Mouse (Mus musculus): ENCODE measurements around the gene Gm20388. TPM values are rescaled to one million over a fixed set of nuclear protein-coding genes. Genes with fewer than 3 reads are reported as not detected.

Gm20388 gene
- polyA plus RNA-seq, 1 experiment from 2014 or later: not detected

DNA sequence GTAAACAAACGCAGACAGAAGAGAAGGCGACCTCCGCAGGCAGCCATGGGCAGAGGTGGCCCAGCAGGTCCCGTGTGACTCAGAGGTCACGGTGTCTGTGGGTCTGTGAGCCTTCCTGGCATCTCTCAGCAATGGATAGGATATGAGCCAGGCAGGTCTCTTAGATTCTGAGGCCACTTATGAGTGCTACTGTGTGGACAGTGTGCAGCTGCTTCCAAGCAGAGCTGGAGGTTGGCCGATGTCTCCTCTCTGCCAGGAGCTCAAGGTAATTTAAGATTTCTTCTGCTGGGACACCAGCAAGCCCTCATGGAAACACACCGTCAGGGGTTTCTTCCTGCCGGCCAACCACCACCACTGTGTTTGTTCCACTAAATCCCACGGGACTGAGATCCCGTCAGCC, 4397.1 kb downstream of the Gm20388 start:
- H3K36me3 ChIP-seq (ENCODE audit: control insufficient read depth, insufficient read depth, low read length): 0 out of 2 replicates have a peak, but pooled peaks cover 3% of the 10 kb centered on the region
- DNase-seq (ENCODE audit: low spot score) (no peak), ATAC-seq (ENCODE audit: low FRiP score, low TSS enrichment) (no peak)
- TF ChIP-seq EP300 (optimal IDR thresholded peaks at IDR 0.05): no peak
- TF ChIP-seq CTCF (IDR thresholded peaks at IDR 0.05; ENCODE audit: low read depth): no peak
- no peak overlapping the region for H3K4me3 ChIP-seq (ENCODE audit: low read depth, low read length)
- no peak overlapping the region for H3K27ac ChIP-seq (replicated peaks)
- H3K4me1 ChIP-seq (replicated peaks; ENCODE audit: control insufficient read depth, insufficient read depth): peaks cover 5% of the 10 kb centered on the region
- H3K9ac ChIP-seq (ENCODE audit: low read length): no peak overlapping the region
- no peaks in the 10 kb centered on the region for H3K27me3 ChIP-seq (ENCODE audit: control insufficient read depth, insufficient read depth, low read length)
- no peak overlapping the region for H3K4me2 ChIP-seq (replicated peaks; ENCODE audit: low read depth)
- 81% methylated on average over 10 of the region's 10 CpGs for WGBS
- no peaks in the 10 kb centered on the region for H3K9me3 ChIP-seq (ENCODE audit: control insufficient read depth, low read length)

DNA sequence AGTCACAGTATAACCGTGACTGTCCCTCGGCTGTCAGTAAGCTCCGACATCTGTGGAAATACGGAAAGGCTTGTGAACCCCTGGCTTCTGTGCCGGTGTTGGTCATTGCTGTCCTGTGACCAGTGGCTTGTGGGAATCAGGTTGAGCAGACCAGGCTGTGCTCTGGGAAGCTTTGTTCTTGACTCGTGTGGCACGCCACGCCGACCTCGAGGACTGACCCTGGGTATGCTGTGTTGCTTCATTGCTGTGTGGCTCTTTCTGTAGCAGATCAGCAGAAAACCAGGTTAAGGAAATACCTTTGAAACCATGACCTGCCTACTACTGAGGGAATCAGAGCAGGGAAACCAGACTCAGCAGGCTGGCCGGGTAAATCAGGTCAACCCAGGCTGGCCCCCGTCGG, 4399.9 kb downstream of the Gm20388 start:
- ATAC-seq (ENCODE audit: low FRiP score, low TSS enrichment): no peak
- DNase-seq (ENCODE audit: low spot score): no peak
- Histone ChIP-seq H3K27ac (replicated peaks) (no peak overlapping the region), H3K27me3 (ENCODE audit: control insufficient read depth, insufficient read depth, low read length) (no peaks in the 10 kb centered on the region), H3K4me1 (replicated peaks; ENCODE audit: control insufficient read depth, insufficient read depth) (peaks cover 5% of the 10 kb centered on the region), H3K9me3 (ENCODE audit: control insufficient read depth, low read length) (no peaks in the 10 kb centered on the region), H3K4me3 (ENCODE audit: low read depth, low read length) (no peak overlapping the region), H3K9ac (ENCODE audit: low read length) (no peak overlapping the region), H3K36me3 (ENCODE audit: control insufficient read depth, insufficient read depth, low read length) (0 out of 2 replicates have a peak, but pooled peaks cover 3% of the 10 kb centered on the region), H3K4me2 (replicated peaks; ENCODE audit: low read depth) (no peak overlapping the region)
- no peak for TF ChIP-seq EP300 (optimal IDR thresholded peaks at IDR 0.05)
- WGBS: 92% methylated on average over 13 of the region's 13 CpGs

DNA sequence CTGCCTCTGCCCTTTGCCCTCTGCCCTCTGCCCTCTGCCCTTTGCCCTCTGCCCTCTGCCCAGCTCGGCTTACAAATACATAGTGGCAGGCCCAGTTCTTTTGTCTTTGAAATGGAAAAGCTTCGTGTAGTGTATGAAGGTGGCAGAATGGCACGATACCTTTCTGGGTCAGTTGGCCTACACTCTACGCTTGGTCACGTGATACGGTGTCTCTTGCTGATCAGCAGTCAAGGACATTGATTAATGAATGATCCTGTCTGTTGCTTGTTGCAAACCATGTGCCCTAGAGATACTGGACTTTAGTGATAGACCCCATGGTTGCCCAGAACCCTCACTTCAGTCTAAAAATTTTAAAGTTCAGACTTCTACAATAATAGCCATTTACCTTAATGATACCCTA, 4400.5 kb downstream of the Gm20388 start:
- ATAC-seq (ENCODE audit: low FRiP score, low TSS enrichment) (no peak), DNase-seq (ENCODE audit: low spot score) (no peak)
- Histone ChIP-seq H3K4me1 (replicated peaks; ENCODE audit: control insufficient read depth, insufficient read depth) (peaks cover 5% of the 10 kb centered on the region), H3K36me3 (ENCODE audit: control insufficient read depth, insufficient read depth, low read length) (0 out of 2 replicates have a peak, but pooled peaks cover 3% of the 10 kb centered on the region), H3K4me3 (ENCODE audit: low read depth, low read length) (no peak overlapping the region), H3K9ac (ENCODE audit: low read length) (no peak overlapping the region), H3K4me2 (replicated peaks; ENCODE audit: low read depth) (no peak overlapping the region), H3K27ac (replicated peaks) (no peak overlapping the region), H3K9me3 (ENCODE audit: control insufficient read depth, low read length) (no peaks in the 10 kb centered on the region), H3K27me3 (ENCODE audit: control insufficient read depth, insufficient read depth, low read length) (no peaks in the 10 kb centered on the region)
- TF ChIP-seq CTCF (IDR thresholded peaks at IDR 0.05; ENCODE audit: low read depth) (no peak), EP300 (optimal IDR thresholded peaks at IDR 0.05) (no peak)
- 90% methylated on average over 6 of the region's 6 CpGs for WGBS

DNA sequence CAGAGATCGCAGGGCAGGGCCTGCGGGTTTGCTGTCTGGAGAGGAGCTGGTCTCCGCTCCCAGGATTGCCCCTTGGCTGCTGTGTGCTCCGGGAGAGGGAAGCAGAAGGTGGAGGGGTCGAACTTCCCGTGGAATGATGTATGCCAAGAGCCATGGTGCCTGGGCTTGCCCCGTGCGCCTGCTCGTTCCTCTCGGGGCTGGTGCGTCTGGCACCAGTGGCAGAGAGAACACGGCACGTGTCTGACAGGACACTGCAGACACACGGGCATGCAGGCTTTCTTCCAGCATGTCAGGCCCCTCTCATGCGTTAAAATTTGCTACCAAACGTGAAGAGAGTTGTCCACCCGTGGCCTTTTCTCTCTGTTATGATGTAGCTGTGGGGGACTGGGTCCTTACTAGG, 4401.1 kb downstream of the Gm20388 start:
- Histone ChIP-seq H3K9ac (ENCODE audit: low read length) (no peak overlapping the region), H3K27ac (replicated peaks) (no peak overlapping the region), H3K4me3 (ENCODE audit: low read depth, low read length) (no peak overlapping the region), H3K36me3 (ENCODE audit: control insufficient read depth, insufficient read depth, low read length) (0 out of 2 replicates have a peak, but pooled peaks cover 3% of the 10 kb centered on the region), H3K4me2 (replicated peaks; ENCODE audit: low read depth) (no peak overlapping the region), H3K27me3 (ENCODE audit: control insufficient read depth, insufficient read depth, low read length) (no peaks in the 10 kb centered on the region), H3K9me3 (ENCODE audit: control insufficient read depth, low read length) (no peaks in the 10 kb centered on the region), H3K4me1 (replicated peaks; ENCODE audit: control insufficient read depth, insufficient read depth) (peaks cover 5% of the 10 kb centered on the region)
- WGBS: 87% methylated on average over 17 of the region's 17 CpGs
- no peak for TF ChIP-seq EP300 (optimal IDR thresholded peaks at IDR 0.05)
- TF ChIP-seq CTCF (IDR thresholded peaks at IDR 0.05; ENCODE audit: low read depth): no peak
- ATAC-seq (ENCODE audit: low FRiP score, low TSS enrichment): no peak
- DNase-seq (ENCODE audit: low spot score): no peak

DNA sequence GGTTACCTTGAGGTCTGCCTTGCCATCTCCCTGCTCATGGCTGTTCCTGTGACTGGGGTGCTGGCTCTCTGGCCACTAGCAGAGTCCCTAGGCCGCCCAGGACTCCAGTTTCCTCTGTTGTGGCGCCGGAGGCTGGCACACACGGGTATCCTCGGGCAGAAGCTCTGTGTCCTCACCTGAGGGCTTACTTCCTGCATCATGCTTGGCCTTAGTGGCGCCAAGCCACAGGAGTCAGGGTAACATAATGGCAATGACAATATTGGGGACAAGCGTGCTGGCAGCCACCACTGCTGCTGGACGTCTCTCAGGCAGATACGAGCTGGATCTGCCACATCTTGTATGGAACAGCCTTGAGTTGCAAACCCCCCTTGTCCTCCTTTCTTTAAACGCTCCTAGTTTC, 4401.6 kb downstream of the Gm20388 start:
- peaks cover 5% of the 10 kb centered on the region for H3K4me1 ChIP-seq (replicated peaks; ENCODE audit: control insufficient read depth, insufficient read depth)
- no peak overlapping the region for H3K4me2 ChIP-seq (replicated peaks; ENCODE audit: low read depth)
- DNase-seq (ENCODE audit: low spot score) (no peak), ATAC-seq (ENCODE audit: low FRiP score, low TSS enrichment) (no peak)
- H3K4me3 ChIP-seq (ENCODE audit: low read depth, low read length): no peak overlapping the region
- H3K9me3 ChIP-seq (ENCODE audit: control insufficient read depth, low read length): no peaks in the 10 kb centered on the region
- TF ChIP-seq EP300 (optimal IDR thresholded peaks at IDR 0.05) (no peak), CTCF (IDR thresholded peaks at IDR 0.05; ENCODE audit: low read depth) (no peak)
- no peak overlapping the region for H3K9ac ChIP-seq (ENCODE audit: low read length)
- no peaks in the 10 kb centered on the region for H3K27me3 ChIP-seq (ENCODE audit: control insufficient read depth, insufficient read depth, low read length)
- H3K27ac ChIP-seq (replicated peaks): no peak overlapping the region
- 0 out of 2 replicates have a peak, but pooled peaks cover 3% of the 10 kb centered on the region for H3K36me3 ChIP-seq (ENCODE audit: control insufficient read depth, insufficient read depth, low read length)
- 93% methylated on average over 10 of the region's 10 CpGs for WGBS

DNA sequence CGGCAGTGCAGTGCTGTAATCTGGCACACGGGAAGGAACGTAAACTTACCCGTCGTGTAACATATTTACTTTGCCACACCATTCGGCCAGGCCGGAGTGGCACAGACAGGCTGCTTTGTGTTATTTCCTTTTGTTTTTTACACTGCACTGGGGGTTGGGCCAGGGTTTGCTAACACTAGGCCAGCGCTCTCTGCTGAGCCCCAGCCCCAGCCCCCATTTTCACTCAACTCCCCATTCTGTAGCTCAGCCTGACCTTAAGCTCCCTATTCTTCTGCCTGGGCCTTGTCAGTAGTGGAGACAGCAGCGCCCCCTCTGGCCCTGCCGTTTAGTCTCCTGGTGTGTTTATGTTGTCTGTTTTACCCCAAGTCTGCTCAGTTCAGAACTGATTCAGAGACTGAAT, 4404.2 kb downstream of the Gm20388 start:
- 0 out of 2 replicates have a peak overlapping the region, but pooled peaks have one; percentile 27 for H3K9ac ChIP-seq (ENCODE audit: low read length)
- no peak overlapping the region for H3K4me2 ChIP-seq (replicated peaks; ENCODE audit: low read depth)
- DNase-seq (ENCODE audit: low spot score) (peak; percentile 74), ATAC-seq (ENCODE audit: low FRiP score, low TSS enrichment) (peak; percentile 58)
- TF ChIP-seq CTCF (IDR thresholded peaks at IDR 0.05; ENCODE audit: low read depth) (peak; percentile 73), EP300 (optimal IDR thresholded peaks at IDR 0.05) (no peak)
- no peak overlapping the region for H3K4me3 ChIP-seq (ENCODE audit: low read depth, low read length)
- H3K36me3 ChIP-seq (ENCODE audit: control insufficient read depth, insufficient read depth, low read length): 0 out of 2 replicates have a peak, but pooled peaks cover 3% of the 10 kb centered on the region
- no peaks in the 10 kb centered on the region for H3K9me3 ChIP-seq (ENCODE audit: control insufficient read depth, low read length)
- H3K27me3 ChIP-seq (ENCODE audit: control insufficient read depth, insufficient read depth, low read length): no peaks in the 10 kb centered on the region
- H3K4me1 ChIP-seq (replicated peaks; ENCODE audit: control insufficient read depth, insufficient read depth): no peaks in the 10 kb centered on the region; the same call in 1 of the 2 replicates
- H3K27ac ChIP-seq (replicated peaks): peak overlapping the region; percentile 63
- 31% methylated on average over 10 of the region's 10 CpGs for WGBS
